Mouse (Mus musculus): ENCODE measurements around the gene Chac1. TPM values are rescaled to one million over a fixed set of nuclear protein-coding genes. Genes with fewer than 3 reads are reported as not detected.

Chac1 gene
- total RNA-seq, 2 experiments from 2014 or later = not detected

GRCm38 (mm10) chr2:119359721-119360291 lies 8.8 kb downstream of the Chac1 start:
- peak; percentile 41 for ATAC-seq (replicated peaks; ENCODE audit: poor library complexity, severe bottlenecking)

GRCm38 (mm10) chr2:119364969-119365368 lies 13.9 kb downstream of the Chac1 start:
- ATAC-seq (replicated peaks; ENCODE audit: poor library complexity, severe bottlenecking) = no peak

GRCm38 (mm10) chr2:119367346-119367745 lies 16.3 kb downstream of the Chac1 start:
- no peak for ATAC-seq (replicated peaks; ENCODE audit: poor library complexity, severe bottlenecking)

- ATAC-seq (replicated peaks; ENCODE audit: poor library complexity, severe bottlenecking) = no peak
These were observed 19.1 kb downstream of the Chac1 start for GRCm38 (mm10) chr2:119370116-119370515.

- ATAC-seq (replicated peaks; ENCODE audit: poor library complexity, severe bottlenecking) = no peak
These were observed 26.3 kb downstream of the Chac1 start for GRCm38 (mm10) chr2:119377286-119377685.

- no peak for ATAC-seq (replicated peaks; ENCODE audit: poor library complexity, severe bottlenecking)
These were observed 26.8 kb downstream of the Chac1 start for GRCm38 (mm10) chr2:119377826-119378225.

- no peak for ATAC-seq (replicated peaks; ENCODE audit: poor library complexity, severe bottlenecking)
These were observed 28.4 kb downstream of the Chac1 start for GRCm38 (mm10) chr2:119379455-119379854.

- ATAC-seq (replicated peaks; ENCODE audit: poor library complexity, severe bottlenecking) = no peak
These were observed 37.2 kb downstream of the Chac1 start for GRCm38 (mm10) chr2:119388266-119388665.

- no peak for ATAC-seq (replicated peaks; ENCODE audit: poor library complexity, severe bottlenecking)
These were observed 39.0 kb downstream of the Chac1 start for GRCm38 (mm10) chr2:119389992-119390391.

- no peak for ATAC-seq (replicated peaks; ENCODE audit: poor library complexity, severe bottlenecking)
These were observed 47.2 kb downstream of the Chac1 start for GRCm38 (mm10) chr2:119398252-119398651.

GRCm38 (mm10) chr2:119398665-119399064 lies 47.6 kb downstream of the Chac1 start:
- ATAC-seq (replicated peaks; ENCODE audit: poor library complexity, severe bottlenecking) = no peak

- ATAC-seq (replicated peaks; ENCODE audit: poor library complexity, severe bottlenecking) = no peak
These were observed 48.3 kb downstream of the Chac1 start for GRCm38 (mm10) chr2:119399313-119399712.

Other genes with a start within 250 kb of the Chac1 start
- 50.7 and 71.9 TPM in 2 replicates for gene Rad51, start 238.4 kb upstream of the Chac1 start, total RNA-seq (2014; fragmentation: Nextera tagmentation)
- gene Rad51, start 238.4 kb upstream of the Chac1 start, total RNA-seq (2017) = 32.2 and 36.3 TPM in 2 replicates
- gene Rmdn3, start 194.2 kb upstream of the Chac1 start, total RNA-seq (2014; fragmentation: Nextera tagmentation) = 25.4 and 27.2 TPM in 2 replicates
- gene Rmdn3, start 194.2 kb upstream of the Chac1 start, total RNA-seq (2017) = 31.6 and 34.3 TPM in 2 replicates
- 1.3 TPM in 1 of 2 replicates, not detected in the other for gene Gchfr, start 183.5 kb upstream of the Chac1 start, total RNA-seq (2014; fragmentation: Nextera tagmentation)
- 1.2 TPM in 1 of 2 replicates, not detected in the other for gene Gchfr, start 183.5 kb upstream of the Chac1 start, total RNA-seq (2017)
- not detected in 2 replicates for gene Gm14137, start 176.7 kb upstream of the Chac1 start, total RNA-seq (2014; fragmentation: Nextera tagmentation)
- gene Gm14137, start 176.7 kb upstream of the Chac1 start, total RNA-seq (2017) = not detected in 2 replicates
- 49.0 and 76.4 TPM in 2 replicates for gene Zfyve19, start 142.6 kb upstream of the Chac1 start, total RNA-seq (2014; fragmentation: Nextera tagmentation)
- 66.1 and 83.0 TPM in 2 replicates for gene Zfyve19, start 142.6 kb upstream of the Chac1 start, total RNA-seq (2017)
- 18.6 and 22.0 TPM in 2 replicates for gene Dnajc17, start 142.4 kb upstream of the Chac1 start, total RNA-seq (2014; fragmentation: Nextera tagmentation)
- gene Dnajc17, start 142.4 kb upstream of the Chac1 start, total RNA-seq (2017) = 57.1 and 60.6 TPM in 2 replicates
- gene Ppp1r14d, start 121.3 kb upstream of the Chac1 start, total RNA-seq (2014; fragmentation: Nextera tagmentation) = not detected in 2 replicates
- gene Ppp1r14d, start 121.3 kb upstream of the Chac1 start, total RNA-seq (2017) = not detected in 2 replicates
- gene Spint1, start 113.9 kb upstream of the Chac1 start, total RNA-seq (2014; fragmentation: Nextera tagmentation) = not detected in 2 replicates
- gene Spint1, start 113.9 kb upstream of the Chac1 start, total RNA-seq (2017) = 0.15 TPM in 1 of 2 replicates, not detected in the other
- not detected in 2 replicates for gene Rhov, start 80.0 kb upstream of the Chac1 start, total RNA-seq (2014; fragmentation: Nextera tagmentation)
- 0.26 and 0.65 TPM in 2 replicates for gene Rhov, start 80.0 kb upstream of the Chac1 start, total RNA-seq (2017)
- gene Vps18, start 62.5 kb upstream of the Chac1 start, total RNA-seq (2014; fragmentation: Nextera tagmentation) = 11.3 and 14.8 TPM in 2 replicates
- 17.2 and 21.1 TPM in 2 replicates for gene Vps18, start 62.5 kb upstream of the Chac1 start, total RNA-seq (2017)
- gene Dll4, start 25.4 kb upstream of the Chac1 start, total RNA-seq (2014; fragmentation: Nextera tagmentation) = not detected in 2 replicates
- gene Dll4, start 25.4 kb upstream of the Chac1 start, total RNA-seq (2017) = not detected in 2 replicates
- gene Ino80, start 126.5 kb downstream of the Chac1 start, total RNA-seq (2014; fragmentation: Nextera tagmentation) = 22.7 and 25.1 TPM in 2 replicates
- 25.3 and 28.0 TPM in 2 replicates for gene Ino80, start 126.5 kb downstream of the Chac1 start, total RNA-seq (2017)
- 0.13 TPM in 1 of 2 replicates, not detected in the other for gene Exd1, start 196.4 kb downstream of the Chac1 start, total RNA-seq (2014; fragmentation: Nextera tagmentation)
- gene Exd1, start 196.4 kb downstream of the Chac1 start, total RNA-seq (2017) = 0.31 TPM in 1 of 2 replicates, not detected in the other
- gene Chp1, start 196.5 kb downstream of the Chac1 start, total RNA-seq (2014; fragmentation: Nextera tagmentation) = 53.9 and 55.8 TPM in 2 replicates
- gene Chp1, start 196.5 kb downstream of the Chac1 start, total RNA-seq (2017) = 46.9 and 53.5 TPM in 2 replicates